Mouse (Mus musculus) stomach, postnatal 0 days (tissue): ENCODE measurements around the gene Gm10719. TPM values are rescaled to one million over a fixed set of nuclear protein-coding genes. Genes with fewer than 3 reads are reported as not detected.
"Not testable (repeated sequence)": the region's sequence is repeated elsewhere in the genome, so short reads cannot be mapped to it uniquely, and the experiment has no call there.

Experiments used
- ATAC-seq: fragments of 200-750 bp; cut with Nextera tagmentation; 2 replicates; pipeline ENCODE4 v1.8.0; 2017; ENCODE audit not compliant: low FRiP score, low TSS enrichment
- DNase-seq: peaks from one replicate; pipeline ENCODE4 v3.0.0-alpha.2; 2016; ENCODE audit warnings: low spot score
- H3K27ac ChIP-seq: fragments of 300-500 bp; sonication (generic); replicated peaks from 2 replicates; pipeline ENCODE4 v1.5.1; 2014; ENCODE audit warnings: mild to moderate bottlenecking, control low read depth
- H3K27me3 ChIP-seq: fragments of 300-500 bp; sonication (generic); 2 replicates; pipeline ENCODE4 v1.6.1; 2014; ENCODE audit warnings: low read length; ENCODE audit not compliant: control insufficient read depth, insufficient read depth
- H3K36me3 ChIP-seq: fragments of 300-500 bp; sonication (generic); 2 replicates; pipeline ENCODE4 v1.6.1; 2014; ENCODE audit warnings: low read length, mixed read lengths; ENCODE audit not compliant: control insufficient read depth, insufficient read depth
- H3K4me1 ChIP-seq: fragments of 300-500 bp; sonication (generic); replicated peaks from 2 replicates; pipeline ENCODE4 v1.6.1; 2014; ENCODE audit warnings: antibody characterized with exemption; ENCODE audit not compliant: control insufficient read depth, insufficient read depth
- H3K4me2 ChIP-seq: fragments of 300-500 bp; sonication (generic); replicated peaks from 2 replicates; pipeline ENCODE4 v1.6.1; 2014; ENCODE audit warnings: low read depth, mild to moderate bottlenecking, control low read depth, moderate library complexity
- H3K4me3 ChIP-seq: fragments of 300-500 bp; sonication (generic); 2 replicates; pipeline ENCODE4 v1.5.1; 2014; ENCODE audit warnings: low read depth, low read length, control low read depth
- H3K9ac ChIP-seq: fragments of 300-500 bp; sonication (generic); 2 replicates; pipeline ENCODE4 v1.6.1; 2014; ENCODE audit warnings: mild to moderate bottlenecking, low read length, control low read depth, mixed read lengths
- H3K9me3 ChIP-seq: fragments of 300-500 bp; sonication (generic); 2 replicates; pipeline ENCODE4 v1.6.1; 2016; ENCODE audit warnings: low read length; ENCODE audit not compliant: control insufficient read depth
- CTCF ChIP-seq: IDR thresholded peaks from 2 replicates; pipeline ENCODE4 v1.5.1; 2016; ENCODE audit warnings: antibody characterized with exemption, low read depth, mild to moderate bottlenecking, moderate library complexity
- WGBS: fragments of 180-500 bp; shearing (Covaris S2); extraction: QIAGEN DNeasy Blood & Tissue Kit; methylation state at CpG from one replicate; pipeline ENCODE4 v1.1.7; 2014; 5-methylcytosine and 5-hydroxymethylcytosine counted together
- polyA plus RNA-seq: library from polyadenylated mRNA; unstranded; fragments of >200 nt; fragmentation: Nextera tagmentation; extraction: Ambion mirVana; gene quantifications from 2 replicates; pipeline ENCODE4 v1.2.1, GENCODE M21; 2015

Gene Gm10719
- polyA plus RNA-seq = 20.3 TPM in 1 of 2 replicates, not detected in the other

GRCm38 (mm10) chr9:3017108-3017507 is at the start of gene Gm10719:
Gene Gm10719 (plus strand): TSS chr9:3017408.
- not testable (repeated sequence) for H3K4me2 ChIP-seq, H3K27ac ChIP-seq, H3K9me3 ChIP-seq, DNase-seq, H3K4me1 ChIP-seq, H3K9ac ChIP-seq, H3K4me3 ChIP-seq, ATAC-seq, H3K27me3 ChIP-seq, H3K36me3 ChIP-seq
- WGBS = 100% methylated on average over 1 of the region's 9 CpGs

GRCm38 (mm10) chr9:3000445-3000972 is 16.7 kb upstream of the Gm10719 start, which contains the start of gene Gm10722:
Gene Gm10722 (plus strand): TSS chr9:3000922.
- ATAC-seq, H3K27me3 ChIP-seq, H3K4me1 ChIP-seq, H3K36me3 ChIP-seq, H3K9ac ChIP-seq, H3K4me3 ChIP-seq, H3K4me2 ChIP-seq, H3K27ac ChIP-seq, H3K9me3 ChIP-seq: not testable (repeated sequence)
- DNase-seq = peak; percentile 12
- WGBS = 68% methylated on average over 12 of the region's 12 CpGs

DNA sequence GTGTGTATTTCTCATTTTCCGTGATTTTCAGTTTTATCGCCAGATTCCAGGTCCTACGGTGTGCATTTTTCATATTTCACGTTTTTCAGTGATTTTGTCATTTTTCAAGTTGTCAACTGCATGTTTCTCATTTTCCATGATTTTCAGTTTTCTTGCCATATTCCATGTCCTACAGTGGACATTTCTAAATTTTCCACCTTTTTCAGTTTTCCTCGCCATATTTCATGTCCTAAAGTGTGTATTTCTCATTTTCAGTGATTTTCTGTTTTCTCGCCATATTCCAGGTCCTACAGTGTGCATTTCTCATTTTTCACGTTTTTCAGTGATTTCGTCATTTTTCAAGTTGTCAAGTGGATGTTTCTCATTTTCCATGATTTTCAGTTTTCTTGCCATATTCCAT is 16.2 kb upstream of the Gm10719 start:
- WGBS = 67% methylated on average over 8 of the region's 8 CpGs
- ATAC-seq, H3K9ac ChIP-seq, H3K27me3 ChIP-seq, H3K9me3 ChIP-seq, H3K4me1 ChIP-seq, H3K4me2 ChIP-seq, H3K4me3 ChIP-seq, H3K27ac ChIP-seq, H3K36me3 ChIP-seq, DNase-seq: not testable (repeated sequence)

GRCm38 (mm10) chr9:3001948-3002659 is 15.1 kb upstream of the Gm10719 start:
- DNase-seq (peak; percentile 13), ATAC-seq (peak; percentile 86)
- H3K4me1 ChIP-seq, H3K9ac ChIP-seq, H3K27ac ChIP-seq, H3K4me3 ChIP-seq, H3K9me3 ChIP-seq, H3K36me3 ChIP-seq, H3K27me3 ChIP-seq, H3K4me2 ChIP-seq: not testable (repeated sequence)
- 0 out of 2 replicates have a peak, but pooled peaks have one; percentile 10 for TF ChIP-seq CTCF
- WGBS = 56% methylated on average over 8 of the region's 11 CpGs

DNA sequence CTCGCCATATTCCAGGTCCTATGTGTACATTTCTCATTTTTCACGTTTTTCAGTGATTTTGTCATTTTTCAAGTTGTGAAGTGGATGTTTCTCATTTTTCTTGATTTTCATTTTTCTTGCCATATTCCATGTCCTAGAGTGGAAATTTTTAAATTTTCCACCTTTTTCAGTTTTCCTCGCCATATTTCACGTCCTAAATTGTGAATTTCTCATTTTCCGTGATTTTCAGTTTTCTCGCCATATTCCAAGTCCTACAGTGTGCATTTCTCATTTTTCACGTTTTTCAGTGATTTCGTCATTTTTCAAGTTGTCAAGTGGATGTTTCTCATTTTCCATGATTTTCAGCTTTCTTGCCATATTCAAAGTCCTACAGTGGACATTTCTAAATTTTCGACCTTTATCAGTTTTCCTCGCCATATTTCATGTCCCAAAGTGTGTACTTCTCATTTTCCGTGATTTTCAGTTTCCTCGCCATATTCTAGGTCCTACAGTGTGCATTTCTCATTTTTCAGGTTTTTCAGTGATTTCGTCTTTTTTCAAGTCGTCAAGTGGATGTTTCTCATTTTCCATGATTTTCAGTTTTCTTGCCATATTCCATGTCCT is 14.3 kb upstream of the Gm10719 start, which contains the start of gene Gm11168:
Gene Gm11168, plus strand, starts transcription at position 553 of the 603 bp plus-strand sequence.
- 72% methylated on average over 6 of the region's 14 CpGs for WGBS
- not testable (repeated sequence) for H3K4me2 ChIP-seq, H3K27me3 ChIP-seq, H3K9ac ChIP-seq, H3K4me1 ChIP-seq, H3K4me3 ChIP-seq, ATAC-seq, DNase-seq, H3K36me3 ChIP-seq, H3K27ac ChIP-seq, H3K9me3 ChIP-seq

GRCm38 (mm10) chr9:3006179-3006578 is 11.0 kb upstream of the Gm10719 start:
- H3K36me3 ChIP-seq, H3K9ac ChIP-seq, H3K9me3 ChIP-seq, H3K27me3 ChIP-seq, H3K4me2 ChIP-seq, H3K27ac ChIP-seq, H3K4me1 ChIP-seq, ATAC-seq, H3K4me3 ChIP-seq, DNase-seq: not testable (repeated sequence)
- WGBS = 87% methylated on average over 1 of the region's 5 CpGs

DNA sequence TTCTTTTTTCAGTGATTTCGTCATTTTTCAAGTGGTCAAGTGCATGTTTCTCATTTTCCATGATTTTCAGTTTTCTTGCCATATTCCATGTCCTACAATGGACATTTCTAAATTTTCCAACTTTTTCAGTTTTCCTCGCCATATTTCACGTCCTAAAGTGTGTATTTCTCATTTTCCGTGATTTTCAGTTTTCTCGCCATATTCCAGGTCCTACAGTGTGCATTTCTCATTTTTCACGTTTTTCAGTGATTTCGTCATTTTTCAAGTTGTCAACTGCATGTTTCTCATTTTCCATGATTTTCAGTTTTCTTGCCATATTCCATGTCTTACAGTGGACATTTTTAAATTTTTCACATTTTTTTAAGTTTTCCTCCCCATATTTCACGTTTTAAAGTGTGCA is 10.6 kb upstream of the Gm10719 start:
- not testable (repeated sequence) for H3K9ac ChIP-seq, H3K4me1 ChIP-seq, H3K36me3 ChIP-seq, H3K9me3 ChIP-seq, H3K27ac ChIP-seq, H3K4me3 ChIP-seq, H3K4me2 ChIP-seq, DNase-seq, H3K27me3 ChIP-seq
- WGBS = 69% methylated on average over 8 of the region's 8 CpGs
- ATAC-seq = peak; percentile 69

DNA sequence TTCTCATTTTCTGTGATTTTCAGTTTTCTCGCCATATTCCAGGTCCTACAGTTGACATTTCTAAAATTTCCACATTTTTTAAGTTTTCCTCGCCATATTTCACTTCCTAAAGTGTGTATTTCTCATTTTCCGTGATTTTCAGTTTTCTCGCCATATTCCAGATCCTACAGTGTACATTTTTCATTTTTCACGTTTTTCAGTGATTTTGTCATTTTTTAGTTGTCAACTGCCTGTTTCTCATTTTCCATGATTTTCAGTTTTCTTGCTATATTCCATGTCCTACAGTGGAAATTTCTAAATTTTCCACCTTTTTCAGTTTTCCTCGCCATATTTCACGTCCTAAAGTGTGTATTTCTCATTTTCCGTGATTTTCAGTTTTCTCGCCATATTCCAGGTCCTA is 9.9 kb upstream of the Gm10719 start:
- ATAC-seq = 0 out of 2 replicates have a peak, but pooled peaks have one; percentile 21
- not testable (repeated sequence) for H3K9me3 ChIP-seq, H3K4me1 ChIP-seq, H3K27me3 ChIP-seq, H3K4me2 ChIP-seq, H3K4me3 ChIP-seq, H3K27ac ChIP-seq, DNase-seq, H3K9ac ChIP-seq, H3K36me3 ChIP-seq
- WGBS = 70% methylated on average over 6 of the region's 9 CpGs

GRCm38 (mm10) chr9:3009331-3009730 is 7.9 kb upstream of the Gm10719 start:
- no CpG with 5 or more reads among the region's 5 CpGs for WGBS
- DNase-seq = not testable (repeated sequence)

More at GRCm38 (mm10) chr9:3009331-3009730, 7.9 kb upstream of the Gm10719 start:
- not testable (repeated sequence) for H3K27me3 ChIP-seq, H3K9me3 ChIP-seq, H3K4me1 ChIP-seq, H3K9ac ChIP-seq, H3K36me3 ChIP-seq, H3K27ac ChIP-seq, H3K4me3 ChIP-seq, H3K4me2 ChIP-seq
- peak; percentile 51; the same call in 1 of the 2 replicates for ATAC-seq
